Mouse (Mus musculus): ENCODE results near the gene Inpp4b. TPM values are rescaled to one million over a fixed set of nuclear protein-coding genes. Genes with fewer than 3 reads are reported as not detected.
A peak's percentile ranks its signal among the peaks of the same experiment; 100 is the strongest.
"Not testable (repeated sequence)": the region's sequence is repeated elsewhere in the genome, so short reads cannot be mapped to it uniquely, and the experiment has no call there.

Inpp4b gene
- polyA plus RNA-seq, 1 experiment from 2014 or later, result 6.0 TPM

GRCm38 (mm10) chr8:81808406-81808805 lies 466.1 kb downstream of the Inpp4b start:
- WGBS, result 89% methylated on average over 1 of the region's 1 CpGs
- no peak overlapping the region for H3K4me2 ChIP-seq (replicated peaks)
- no peak overlapping the region for H3K9ac ChIP-seq
- no peaks in the 10 kb centered on the region for H3K9me3 ChIP-seq
- no peaks in the 10 kb centered on the region for H3K36me3 ChIP-seq
- no peak for ATAC-seq
- H3K4me3 ChIP-seq (replicated peaks), result no peak overlapping the region
- H3K27me3 ChIP-seq (replicated peaks), result no peaks in the 10 kb centered on the region
- no peak overlapping the region for H3K27ac ChIP-seq
- peaks cover 3% of the 10 kb centered on the region; the same call in 1 of the 2 replicates for H3K4me1 ChIP-seq (replicated peaks)

- H3K4me1 ChIP-seq (replicated peaks); H3K9me3 ChIP-seq; H3K9ac ChIP-seq; ATAC-seq; H3K27me3 ChIP-seq (replicated peaks); H3K36me3 ChIP-seq; H3K4me2 ChIP-seq (replicated peaks); H3K4me3 ChIP-seq (replicated peaks); H3K27ac ChIP-seq: not testable (repeated sequence)
Measured at GRCm38 (mm10) chr8:81809414-81809813, 467.1 kb downstream of the Inpp4b start.

- peaks cover 3% of the 10 kb centered on the region; the same call in 1 of the 2 replicates for H3K4me1 ChIP-seq (replicated peaks)
- no peaks in the 10 kb centered on the region for H3K27me3 ChIP-seq (replicated peaks)
- H3K27ac ChIP-seq, result peak overlapping the region; percentile 52; the same call in 1 of the 2 replicates
- WGBS, result 16% methylated on average over 3 of the region's 3 CpGs
- H3K4me3 ChIP-seq (replicated peaks), result no peak overlapping the region
- H3K9me3 ChIP-seq, result no peaks in the 10 kb centered on the region
- H3K36me3 ChIP-seq, result no peaks in the 10 kb centered on the region
- ATAC-seq, result peak; percentile 53; the same call in 1 of the 2 replicates
- H3K4me2 ChIP-seq (replicated peaks), result no peak overlapping the region
- no peak overlapping the region for H3K9ac ChIP-seq
Measured at GRCm38 (mm10) chr8:81812051-81812751, 469.8 kb downstream of the Inpp4b start.

GRCm38 (mm10) chr8:81814742-81815141 lies 472.4 kb downstream of the Inpp4b start:
- H3K4me1 ChIP-seq (replicated peaks), result peaks cover 3% of the 10 kb centered on the region; the same call in 1 of the 2 replicates
- no peaks in the 10 kb centered on the region for H3K27me3 ChIP-seq (replicated peaks)
- H3K36me3 ChIP-seq, result no peaks in the 10 kb centered on the region
- WGBS, result 59% methylated on average over 3 of the region's 3 CpGs
- H3K4me3 ChIP-seq (replicated peaks), result no peak overlapping the region
- H3K27ac ChIP-seq, result no peak overlapping the region
- ATAC-seq, result no peak
- no peak overlapping the region for H3K9ac ChIP-seq
- H3K4me2 ChIP-seq (replicated peaks), result no peak overlapping the region
- no peaks in the 10 kb centered on the region for H3K9me3 ChIP-seq

DNA sequence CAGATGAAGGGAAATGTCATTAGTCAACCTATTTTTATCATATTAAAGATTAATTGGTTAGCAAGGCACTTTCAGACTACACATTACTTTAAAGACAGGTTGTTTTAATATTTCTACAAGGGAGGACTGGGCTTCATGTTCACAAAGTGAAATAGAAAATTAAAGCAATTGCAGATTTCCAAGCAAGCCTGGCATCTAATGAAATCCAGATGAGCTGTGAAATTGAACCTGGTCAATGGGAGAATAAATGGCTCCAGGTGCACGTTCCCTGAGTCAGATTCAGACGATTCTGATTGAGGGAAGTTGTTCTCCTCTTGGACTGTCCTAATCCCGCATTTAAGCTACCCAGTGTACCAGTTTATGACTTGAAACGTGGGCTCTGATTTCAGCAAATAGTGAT lies 473.2 kb downstream of the Inpp4b start:
- no peaks in the 10 kb centered on the region for H3K9me3 ChIP-seq
- H3K9ac ChIP-seq, result no peak overlapping the region
- 61% methylated on average over 4 of the region's 4 CpGs for WGBS
- H3K4me3 ChIP-seq (replicated peaks), result no peak overlapping the region
- no peak for ATAC-seq
- no peaks in the 10 kb centered on the region for H3K36me3 ChIP-seq
- no peak overlapping the region for H3K27ac ChIP-seq
- H3K4me2 ChIP-seq (replicated peaks), result no peak overlapping the region
- H3K4me1 ChIP-seq (replicated peaks), result peaks cover 3% of the 10 kb centered on the region; the same call in 1 of the 2 replicates
- no peaks in the 10 kb centered on the region for H3K27me3 ChIP-seq (replicated peaks)

- Histone ChIP-seq H3K4me2 (replicated peaks) (no peak overlapping the region), H3K4me1 (replicated peaks) (no peaks in the 10 kb centered on the region), H3K9ac (no peak overlapping the region), H3K9me3 (no peaks in the 10 kb centered on the region), H3K36me3 (no peaks in the 10 kb centered on the region), H3K4me3 (replicated peaks) (no peak overlapping the region), H3K27ac (no peak overlapping the region), H3K27me3 (replicated peaks) (no peaks in the 10 kb centered on the region)
- no peak for ATAC-seq
- WGBS, result 85% methylated on average over 1 of the region's 1 CpGs
Measured at GRCm38 (mm10) chr8:81823121-81823520, 480.8 kb downstream of the Inpp4b start.

DNA sequence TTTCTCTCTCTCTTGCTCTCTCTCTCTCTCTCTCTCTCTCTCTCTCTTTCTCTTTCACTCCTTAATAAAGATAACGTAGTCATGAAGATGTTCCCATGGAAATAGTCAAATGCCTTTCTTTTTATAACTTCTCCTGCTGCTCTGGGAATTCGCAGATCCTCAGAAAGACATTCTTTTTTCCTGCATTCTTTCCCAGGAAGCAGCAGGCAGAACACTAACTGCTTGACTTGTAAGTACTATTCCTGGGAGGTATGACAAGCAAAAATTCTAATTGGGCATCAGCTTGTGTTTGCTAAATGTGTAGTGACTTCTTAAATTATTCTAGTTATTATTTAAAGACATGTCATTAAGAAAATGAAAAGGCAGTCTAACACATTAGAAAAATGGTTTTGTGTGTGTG lies 482.6 kb downstream of the Inpp4b start:
- Histone ChIP-seq H3K27me3 (replicated peaks) (no peaks in the 10 kb centered on the region), H3K36me3 (no peaks in the 10 kb centered on the region)
- 26% methylated on average over 2 of the region's 2 CpGs for WGBS

DNA sequence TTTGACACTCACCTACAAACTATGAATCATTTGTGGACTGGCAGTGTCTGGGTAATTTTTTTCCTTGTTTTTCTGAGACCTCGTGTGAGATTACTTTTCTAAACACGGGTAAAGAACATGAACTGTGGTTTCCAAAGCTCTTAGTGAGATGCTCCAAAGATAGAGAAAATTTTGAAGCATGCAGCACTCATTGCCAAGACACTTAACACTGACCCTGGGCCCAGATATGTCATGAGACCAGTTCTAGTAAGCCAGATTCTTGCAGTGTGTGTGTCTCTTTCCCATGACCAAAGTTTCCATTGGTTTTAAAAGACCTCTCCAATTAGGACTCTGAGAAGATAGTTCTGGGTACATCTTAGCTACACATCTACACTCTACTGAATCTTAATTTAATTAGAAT lies 484.1 kb downstream of the Inpp4b start:
- H3K4me2 ChIP-seq (replicated peaks), result no peak overlapping the region
- ATAC-seq, result no peak
- no peaks in the 10 kb centered on the region for H3K9me3 ChIP-seq
- H3K27me3 ChIP-seq (replicated peaks), result no peaks in the 10 kb centered on the region
- WGBS, result 50% methylated on average over 2 of the region's 2 CpGs
- no peak overlapping the region for H3K9ac ChIP-seq
- no peaks in the 10 kb centered on the region for H3K36me3 ChIP-seq
- H3K27ac ChIP-seq, result no peak overlapping the region
- H3K4me3 ChIP-seq (replicated peaks), result no peak overlapping the region
- H3K4me1 ChIP-seq (replicated peaks), result no peaks in the 10 kb centered on the region

More for the DNA sequence above, 482.6 kb downstream of the Inpp4b start:
- Histone ChIP-seq H3K4me2 (replicated peaks) (no peak overlapping the region), H3K9ac (no peak overlapping the region), H3K4me1 (replicated peaks) (no peaks in the 10 kb centered on the region), H3K27ac (no peak overlapping the region), H3K4me3 (replicated peaks) (no peak overlapping the region), H3K9me3 (no peaks in the 10 kb centered on the region)
- ATAC-seq, result no peak

- Histone ChIP-seq H3K27ac (no peak overlapping the region), H3K4me3 (replicated peaks) (no peak overlapping the region), H3K4me1 (replicated peaks) (no peaks in the 10 kb centered on the region), H3K9ac (no peak overlapping the region), H3K9me3 (no peaks in the 10 kb centered on the region), H3K27me3 (replicated peaks) (no peaks in the 10 kb centered on the region), H3K36me3 (no peaks in the 10 kb centered on the region), H3K4me2 (replicated peaks) (no peak overlapping the region)
- ATAC-seq, result no peak
- 70% methylated on average over 2 of the region's 2 CpGs for WGBS
Measured at GRCm38 (mm10) chr8:81827306-81827913, 485.1 kb downstream of the Inpp4b start.

- no peak overlapping the region for H3K27ac ChIP-seq
- no peak for ATAC-seq
- H3K4me2 ChIP-seq (replicated peaks), result no peak overlapping the region
- H3K27me3 ChIP-seq (replicated peaks), result no peaks in the 10 kb centered on the region
- H3K9ac ChIP-seq, result no peak overlapping the region
- no peaks in the 10 kb centered on the region for H3K9me3 ChIP-seq
- no peaks in the 10 kb centered on the region for H3K36me3 ChIP-seq
- H3K4me1 ChIP-seq (replicated peaks), result no peaks in the 10 kb centered on the region
- no peak overlapping the region for H3K4me3 ChIP-seq (replicated peaks)
Measured at GRCm38 (mm10) chr8:81831430-81831829, 489.1 kb downstream of the Inpp4b start.

DNA sequence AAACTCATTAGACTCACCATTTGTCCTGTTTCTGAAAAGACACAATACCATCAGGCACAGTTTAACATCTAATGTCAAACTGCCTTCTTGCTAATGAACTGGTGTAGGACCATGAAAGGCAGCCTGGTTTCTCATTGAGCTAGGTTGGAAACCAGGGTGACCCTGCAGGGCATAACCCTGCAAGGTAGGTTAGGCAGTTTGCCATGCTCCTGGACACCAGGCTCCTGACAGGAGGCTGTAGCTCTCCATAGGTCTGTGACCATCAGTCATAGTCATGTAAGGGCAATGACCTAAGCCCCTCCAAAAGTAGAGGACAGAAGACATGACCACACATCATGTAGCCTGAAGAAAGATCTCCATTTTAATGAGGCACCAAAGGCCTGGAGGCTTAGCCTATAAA lies 491.5 kb downstream of the Inpp4b start:
- H3K4me2 ChIP-seq (replicated peaks), result no peak overlapping the region
- H3K9ac ChIP-seq, result no peak overlapping the region
- no peak overlapping the region for H3K27ac ChIP-seq
- H3K27me3 ChIP-seq (replicated peaks), result no peaks in the 10 kb centered on the region
- no peaks in the 10 kb centered on the region for H3K9me3 ChIP-seq
- no peak for ATAC-seq
- no peaks in the 10 kb centered on the region for H3K4me1 ChIP-seq (replicated peaks)
- H3K36me3 ChIP-seq, result no peaks in the 10 kb centered on the region
- no peak overlapping the region for H3K4me3 ChIP-seq (replicated peaks)

- no peaks in the 10 kb centered on the region for H3K27me3 ChIP-seq (replicated peaks)
Measured at GRCm38 (mm10) chr8:81840512-81840911, 498.2 kb downstream of the Inpp4b start.

More at GRCm38 (mm10) chr8:81840512-81840911, 498.2 kb downstream of the Inpp4b start:
- Histone ChIP-seq H3K27ac (no peak overlapping the region), H3K4me1 (replicated peaks) (no peaks in the 10 kb centered on the region), H3K36me3 (no peaks in the 10 kb centered on the region), H3K4me2 (replicated peaks) (no peak overlapping the region), H3K4me3 (replicated peaks) (no peak overlapping the region), H3K9me3 (no peaks in the 10 kb centered on the region), H3K9ac (no peak overlapping the region)
- no peak for ATAC-seq

All from intestine, embryonic 15.5 days (tissue).